Mouse (Mus musculus): ENCODE results near the gene Gm16181.
"Not testable (repeated sequence)": the region's sequence is repeated elsewhere in the genome, so short reads cannot be mapped to it uniquely, and the experiment has no call there.

Gene Gm16181

DNA sequence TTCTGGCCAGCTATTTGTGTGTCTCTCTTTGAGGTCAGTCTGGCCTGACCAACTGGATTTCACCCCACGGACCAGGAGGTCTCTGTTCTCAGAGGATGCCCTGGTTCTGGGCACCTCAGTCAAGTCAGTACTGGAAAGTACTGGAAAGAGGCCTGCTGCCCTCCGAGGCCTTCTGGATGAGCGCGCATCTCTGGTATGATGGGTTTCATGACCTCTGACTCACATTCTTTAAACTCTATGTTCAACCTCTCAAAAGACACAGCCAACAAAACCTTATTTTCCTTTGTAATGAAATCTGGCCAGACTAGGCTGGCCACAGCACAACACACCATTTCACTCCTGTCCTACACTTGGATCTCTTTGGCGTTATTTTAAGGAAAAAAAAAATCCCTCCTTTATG, 4.8 kb downstream of the Gm16181 start:
- no peak for ATAC-seq (ENCODE audit: insufficient number of reproducible peaks, low FRiP score, low TSS enrichment)

DNA sequence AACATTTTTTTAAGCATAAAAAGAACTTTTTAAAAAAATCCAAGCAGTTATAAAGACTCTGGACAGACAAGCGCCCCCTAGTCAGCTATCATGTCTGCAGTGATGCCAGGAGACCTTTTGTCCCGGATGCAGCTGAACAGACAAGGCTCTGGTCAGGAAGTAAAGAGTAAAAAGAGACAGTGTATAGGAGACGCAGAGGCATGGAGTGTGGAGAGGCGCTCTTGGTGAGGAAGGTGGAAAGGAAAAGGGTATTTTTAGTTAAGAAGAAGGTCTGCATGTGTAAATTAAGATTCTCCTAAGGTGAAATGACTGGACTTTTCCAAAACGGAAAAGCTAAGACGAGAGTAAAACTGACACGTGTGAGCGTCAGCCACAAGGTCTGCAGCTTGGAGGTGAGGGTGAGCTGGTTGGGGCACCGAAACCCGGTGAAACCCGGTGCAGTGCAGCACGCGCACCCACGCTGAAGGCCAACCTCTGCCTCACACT, 6.0 kb downstream of the Gm16181 start:
- no peak for ATAC-seq (ENCODE audit: insufficient number of reproducible peaks, low FRiP score, low TSS enrichment)

GRCm38 (mm10) chr17:35231022-35231421, 10.4 kb downstream of the Gm16181 start:
- ATAC-seq (ENCODE audit: insufficient number of reproducible peaks, low FRiP score, low TSS enrichment): no peak

- ATAC-seq (ENCODE audit: insufficient number of reproducible peaks, low FRiP score, low TSS enrichment): no peak
These were observed 11.4 kb downstream of the Gm16181 start for GRCm38 (mm10) chr17:35232043-35232442.

DNA sequence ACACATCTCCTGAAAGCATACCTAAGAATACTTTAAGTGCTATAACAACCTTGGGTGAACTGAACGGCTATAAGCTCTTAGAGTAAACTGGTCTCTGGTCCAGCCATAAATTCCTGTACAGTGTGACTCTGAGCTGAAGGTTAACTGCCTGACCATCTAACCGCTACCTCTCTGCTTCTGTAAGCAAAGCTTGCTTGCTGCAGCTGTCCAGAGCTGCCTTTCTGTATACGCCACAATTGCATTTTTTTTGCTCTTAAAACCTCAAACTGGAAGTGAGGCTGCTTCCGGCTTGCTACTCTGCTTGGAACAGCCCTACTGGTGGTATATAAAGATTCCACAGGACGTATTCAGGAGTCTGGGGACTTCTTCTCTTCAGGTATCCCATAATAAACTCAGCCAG, 12.0 kb downstream of the Gm16181 start:
- no peak for ATAC-seq (ENCODE audit: insufficient number of reproducible peaks, low FRiP score, low TSS enrichment)

GRCm38 (mm10) chr17:35233114-35233980, 12.7 kb downstream of the Gm16181 start, which contains the start of gene Atp6v1g2:
Gene Atp6v1g2, plus strand, starts transcription at chr17:35233660.
- ATAC-seq (ENCODE audit: insufficient number of reproducible peaks, low FRiP score, low TSS enrichment): no peak

DNA sequence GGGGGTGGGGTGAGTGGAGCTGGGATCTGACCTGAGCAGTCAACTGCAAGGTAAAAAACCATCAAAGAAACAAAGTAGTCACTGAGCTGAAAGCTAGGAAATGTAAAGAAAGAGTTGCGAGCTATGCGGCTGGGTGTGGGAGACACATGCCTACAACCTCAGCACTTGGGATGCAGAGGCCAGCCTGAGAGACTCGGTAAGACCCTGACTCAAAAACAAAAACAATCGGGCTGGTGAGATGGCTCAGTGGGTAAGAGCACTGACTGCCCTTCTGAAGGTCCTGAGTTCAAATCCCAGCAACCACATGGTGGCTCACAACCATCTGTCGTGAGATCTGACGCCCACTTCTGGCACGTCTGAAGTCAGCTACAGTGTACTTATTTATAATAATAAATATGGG, 13.5 kb downstream of the Gm16181 start:
- not testable (repeated sequence) for ATAC-seq (ENCODE audit: insufficient number of reproducible peaks, low FRiP score, low TSS enrichment)

DNA sequence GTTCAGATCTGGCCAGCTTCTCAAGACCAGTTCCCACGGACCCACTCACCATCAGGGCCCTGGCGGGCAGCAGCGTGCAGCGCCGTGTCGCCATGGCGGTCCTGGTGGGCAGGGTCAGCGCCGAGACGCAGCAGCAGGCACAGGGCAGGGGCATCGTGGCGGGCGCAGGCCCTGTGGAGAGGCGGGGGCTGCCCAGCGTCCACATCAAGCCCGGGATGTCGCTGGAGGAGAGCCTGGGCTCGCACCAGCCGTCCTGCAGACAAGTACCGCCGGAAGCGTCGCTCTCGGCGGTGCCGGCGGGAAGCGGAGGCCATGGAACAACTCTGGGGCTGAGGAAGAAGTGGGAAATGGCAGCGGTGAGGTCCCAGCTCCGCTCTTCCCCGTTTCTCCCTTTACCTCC, 14.3 kb downstream of the Gm16181 start:
- ATAC-seq (ENCODE audit: insufficient number of reproducible peaks, low FRiP score, low TSS enrichment): no peak

DNA sequence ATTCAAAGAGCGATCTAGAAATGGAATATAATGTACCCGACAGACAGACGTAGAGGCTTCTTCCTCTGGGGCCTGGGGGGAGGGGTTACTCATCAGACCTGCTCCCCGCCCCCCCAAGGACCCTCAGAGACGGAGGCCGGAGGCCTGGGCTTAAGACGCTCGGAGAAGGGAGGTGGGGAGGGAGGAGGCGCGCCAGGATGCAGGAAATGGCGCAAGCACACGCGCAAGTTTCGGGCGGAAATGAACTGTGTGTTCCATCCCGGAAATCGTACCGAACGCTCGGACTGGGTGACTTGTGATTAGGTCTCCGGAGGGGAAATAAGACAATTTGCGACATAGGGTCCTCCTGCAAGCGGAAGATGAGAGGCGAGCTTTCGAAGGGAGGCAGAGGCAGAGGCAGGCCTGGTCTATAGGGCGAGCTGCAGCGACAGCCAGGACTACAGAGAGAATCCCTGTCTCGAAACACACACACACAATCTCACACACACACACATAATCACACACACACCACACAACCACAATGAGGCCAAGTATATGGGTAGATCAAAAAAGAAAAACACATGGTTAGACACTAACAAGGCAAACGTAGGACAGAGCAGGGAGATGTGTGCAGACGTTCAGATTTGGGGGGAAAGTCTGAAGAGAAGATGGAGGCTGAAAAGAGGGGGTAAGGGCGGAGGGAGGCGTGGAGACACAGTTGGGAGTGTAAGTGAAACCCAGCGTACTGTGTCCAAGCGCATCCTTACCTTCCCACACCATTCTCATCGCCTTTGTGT, 15.2 kb downstream of the Gm16181 start, which contains the start of gene Nfkbil1:
TSS of gene Nfkbil1 (minus strand) at position 179 of the 776 bp plus-strand sequence.
- peak; percentile 59; the same call in 1 of the 2 replicates for ATAC-seq (ENCODE audit: insufficient number of reproducible peaks, low FRiP score, low TSS enrichment)

DNA sequence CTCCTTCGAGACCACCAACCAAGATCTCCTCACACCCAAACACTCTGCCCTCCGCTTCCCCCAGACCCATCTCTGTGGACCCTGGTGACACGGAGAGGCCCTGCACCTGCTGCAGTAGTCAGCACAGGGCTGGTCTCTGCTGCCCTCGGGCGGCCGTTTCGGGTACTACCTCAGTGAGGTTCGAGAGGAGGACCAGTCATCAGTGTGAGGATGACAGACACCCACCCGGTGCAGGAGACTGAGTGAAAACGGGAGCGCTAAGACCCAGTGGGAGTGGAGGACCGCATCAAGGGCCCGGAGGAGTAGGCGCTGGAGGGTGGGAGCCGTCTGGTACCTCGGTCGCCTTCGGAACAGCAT, 15.7 kb downstream of the Gm16181 start:
- peak; percentile 77 for ATAC-seq (ENCODE audit: insufficient number of reproducible peaks, low FRiP score, low TSS enrichment)

DNA sequence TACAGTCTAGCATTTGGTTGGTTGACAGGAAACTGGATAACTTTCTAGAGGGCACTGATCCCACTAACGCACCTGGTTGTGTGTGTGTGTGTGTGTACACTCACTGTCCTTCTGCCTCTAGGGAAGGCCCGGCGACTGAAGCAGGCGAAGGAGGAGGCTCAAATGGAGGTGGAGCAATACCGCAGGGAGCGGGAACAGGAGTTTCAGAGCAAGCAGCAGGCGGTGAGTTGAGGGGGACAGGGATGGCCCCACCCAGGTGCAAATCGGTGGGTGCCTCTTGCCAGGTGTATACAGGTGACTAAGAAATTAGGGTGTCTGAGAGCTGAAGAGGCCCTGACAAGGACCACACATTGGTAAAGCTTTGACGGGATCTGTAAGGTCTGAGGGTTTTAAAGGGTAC, 16.4 kb downstream of the Gm16181 start:
- ATAC-seq (ENCODE audit: insufficient number of reproducible peaks, low FRiP score, low TSS enrichment): no peak

GRCm38 (mm10) chr17:35237504-35237903, 16.9 kb downstream of the Gm16181 start:
- no peak for ATAC-seq (ENCODE audit: insufficient number of reproducible peaks, low FRiP score, low TSS enrichment)

DNA sequence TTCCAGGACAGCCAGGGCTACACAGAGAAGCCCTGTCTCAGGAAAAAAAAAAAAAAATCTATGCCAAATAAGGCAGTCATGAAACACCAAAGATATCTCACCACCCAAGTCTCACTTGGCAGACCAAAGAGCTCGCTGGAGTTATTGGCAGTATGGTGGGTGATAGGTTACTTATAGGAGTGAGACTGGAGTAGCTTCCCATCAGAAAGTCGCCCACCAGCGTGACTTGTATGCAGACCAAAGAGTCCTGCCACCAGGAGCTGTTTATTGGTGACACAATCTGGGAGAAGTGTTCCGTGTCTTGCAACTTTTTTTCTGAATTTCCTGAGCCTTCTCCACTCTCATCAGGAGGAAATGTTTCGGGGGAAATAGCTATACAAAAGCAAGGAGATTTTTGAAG, 19.1 kb downstream of the Gm16181 start:
- no peak for ATAC-seq (ENCODE audit: insufficient number of reproducible peaks, low FRiP score, low TSS enrichment)

DNA sequence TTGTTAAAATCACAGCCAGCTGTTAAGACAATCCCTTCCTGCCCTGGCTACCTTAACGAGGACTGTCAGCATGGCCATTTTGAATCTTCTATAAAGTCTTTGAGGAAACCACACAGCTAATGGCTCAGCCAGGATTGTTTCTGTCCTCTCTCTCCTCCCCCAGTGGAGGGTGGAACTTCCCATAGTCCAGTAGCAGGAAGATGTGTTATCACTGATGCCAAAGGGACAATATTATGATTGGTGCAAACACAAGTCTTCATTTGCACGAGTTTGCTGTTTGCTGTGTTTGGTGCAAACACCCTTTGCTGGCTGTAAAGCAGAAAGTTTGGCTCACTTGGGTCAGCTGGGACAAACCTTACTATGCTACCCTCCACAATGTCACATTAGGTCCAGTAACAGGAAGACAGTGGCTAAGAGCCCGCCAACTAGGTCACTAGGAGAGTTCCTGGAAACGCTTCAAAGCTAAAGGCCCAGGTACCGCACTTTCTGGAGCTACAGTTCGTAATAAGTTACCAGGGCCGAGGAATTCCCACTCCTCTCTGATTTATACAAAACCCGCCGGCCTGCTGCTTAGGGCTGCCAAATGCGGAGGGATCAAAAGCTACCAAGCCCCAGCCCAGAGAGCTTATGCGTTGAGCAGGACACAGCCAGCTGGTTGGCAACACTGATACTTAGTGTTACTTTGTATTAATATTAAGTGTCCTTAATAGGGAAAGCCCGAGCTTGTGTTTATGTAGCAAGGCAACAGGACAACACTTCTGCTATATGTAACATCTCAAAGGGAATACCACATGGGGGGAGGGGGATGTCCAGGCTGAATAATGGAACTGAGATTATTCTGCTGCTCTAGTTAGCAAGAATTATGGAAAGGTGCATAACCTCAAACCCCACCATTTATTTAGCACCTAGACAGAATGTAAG, 20.0 kb downstream of the Gm16181 start:
- ATAC-seq (ENCODE audit: insufficient number of reproducible peaks, low FRiP score, low TSS enrichment): no peak

DNA sequence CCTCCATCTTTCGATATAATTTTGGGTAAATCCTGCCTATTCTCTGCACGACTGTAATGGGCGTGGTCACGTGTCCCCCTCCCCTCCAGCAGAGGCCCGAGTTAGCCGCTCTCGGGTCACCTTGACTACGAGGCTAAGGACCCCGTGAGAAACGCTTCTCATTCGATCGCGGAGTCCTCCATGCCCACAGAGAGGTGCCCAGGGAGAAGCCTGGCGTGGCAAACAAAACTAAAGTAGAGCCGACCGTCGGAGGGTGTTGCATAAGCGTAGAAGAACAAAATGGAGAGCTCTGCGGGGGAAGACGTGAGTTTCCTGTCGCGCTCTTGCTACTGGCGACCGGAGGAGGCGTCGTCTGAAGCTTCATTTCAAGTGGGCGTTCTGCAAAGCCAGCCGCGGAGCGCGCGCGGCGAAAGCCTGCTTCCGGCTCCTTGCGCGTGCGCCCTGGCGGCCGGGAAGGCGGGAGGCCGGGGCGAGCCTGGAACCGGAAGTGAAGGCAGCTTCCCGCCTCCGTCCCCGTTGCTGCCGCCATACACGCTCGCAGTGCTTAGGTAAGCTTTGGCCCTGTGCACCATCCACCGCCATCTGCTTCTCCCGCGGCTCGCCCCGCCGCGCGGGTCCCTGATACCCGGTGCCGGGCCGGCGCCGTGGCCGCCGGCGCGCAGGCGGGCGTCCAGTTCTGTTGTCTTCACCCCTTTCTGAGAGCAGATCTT, 20.8 kb downstream of the Gm16181 start, which contains the start of gene Ddx39b:
TSS of gene Ddx39b (plus strand) at position 442 of the 710 bp plus-strand sequence.
- peak; percentile 78; the same call in 1 of the 2 replicates for ATAC-seq (ENCODE audit: insufficient number of reproducible peaks, low FRiP score, low TSS enrichment)

DNA sequence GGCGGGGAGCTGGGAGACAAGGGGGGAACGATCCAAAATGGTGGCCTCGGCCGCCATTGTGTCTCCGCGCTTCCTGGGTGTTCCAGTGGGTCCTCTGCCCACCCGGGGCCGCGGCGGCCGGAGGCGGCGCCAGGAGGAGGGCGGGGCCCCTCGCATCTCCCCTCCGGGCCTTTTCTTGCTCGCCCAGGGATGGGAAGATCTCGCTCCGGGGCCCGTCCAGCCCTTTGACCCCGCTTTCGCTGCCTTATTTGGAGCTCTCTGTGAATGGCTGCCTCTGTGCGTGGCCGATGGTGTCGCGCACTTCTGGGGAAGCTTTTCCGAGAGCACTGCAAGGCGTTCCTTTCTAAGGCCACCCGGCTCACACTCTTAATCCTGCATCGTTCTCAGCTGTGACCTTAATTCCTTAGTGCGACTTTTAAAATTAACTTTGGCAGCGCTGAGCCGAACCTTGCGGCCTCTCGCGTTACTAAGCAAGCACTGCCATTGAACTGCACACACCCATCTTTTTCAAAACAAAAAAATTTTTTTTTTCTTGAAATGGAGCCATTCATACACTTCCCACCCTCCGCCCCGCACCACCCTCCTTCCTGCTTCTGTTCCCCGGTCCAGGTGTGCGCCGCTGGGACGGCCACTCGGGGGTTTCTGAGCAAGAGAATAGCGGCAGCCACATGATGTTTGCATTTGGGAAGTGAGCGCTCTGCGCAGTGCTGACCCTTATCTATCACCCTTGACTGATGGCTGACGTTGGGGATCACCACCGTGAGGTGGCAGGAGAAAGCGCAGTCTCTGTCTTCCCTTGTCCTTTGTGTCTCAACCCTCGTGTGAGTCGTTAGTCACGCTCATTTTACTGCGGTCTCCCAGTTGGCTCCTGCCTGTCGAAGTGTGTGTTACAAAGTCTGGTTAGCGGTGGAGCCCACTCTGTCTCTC, 21.6 kb downstream of the Gm16181 start:
- peak; percentile 26; the same call in 1 of the 2 replicates for ATAC-seq (ENCODE audit: insufficient number of reproducible peaks, low FRiP score, low TSS enrichment)

- no peak for ATAC-seq (ENCODE audit: insufficient number of reproducible peaks, low FRiP score, low TSS enrichment)
These were observed 22.5 kb downstream of the Gm16181 start for GRCm38 (mm10) chr17:35243086-35243485.

GRCm38 (mm10) chr17:35244999-35245398, 24.4 kb downstream of the Gm16181 start:
- no peak for ATAC-seq (ENCODE audit: insufficient number of reproducible peaks, low FRiP score, low TSS enrichment)
